Mouse (Mus musculus) hindbrain, embryonic 11.5 days (tissue): ENCODE data around the gene Hap1. TPM values are rescaled to one million over a fixed set of nuclear protein-coding genes. Genes with fewer than 3 reads are reported as not detected.

Experiments used
- ATAC-seq: fragments of 200-750 bp; cut with Nextera tagmentation; 2 replicates; pipeline ENCODE4 v1.8.0; 2017; ENCODE audit warnings: mild to moderate bottlenecking, moderate TSS enrichment, moderate library complexity; ENCODE audit not compliant: low FRiP score
- DNase-seq: peaks from one replicate; pipeline ENCODE4 v3.0.0-alpha.2; 2015; ENCODE audit warnings: low spot score
- H3K27ac ChIP-seq: fragments of 300-500 bp; sonication (generic); 2 replicates; pipeline ENCODE4 v1.5.1; 2014; ENCODE audit warnings: mild to moderate bottlenecking, low read depth, low read length
- H3K27me3 ChIP-seq: fragments of 300-500 bp; sonication (generic); 2 replicates; pipeline ENCODE4 v1.6.1; 2014; ENCODE audit warnings: mild to moderate bottlenecking, low read length, moderate library complexity, mixed read lengths; ENCODE audit not compliant: control insufficient read depth, insufficient read depth
- H3K36me3 ChIP-seq: fragments of 300-500 bp; sonication (generic); 2 replicates; pipeline ENCODE4 v1.6.1; 2014; ENCODE audit warnings: mild to moderate bottlenecking, low read length, moderate library complexity, mixed read lengths; ENCODE audit not compliant: control insufficient read depth, insufficient read depth
- H3K4me1 ChIP-seq: fragments of 300-500 bp; sonication (generic); replicated peaks from 2 replicates; pipeline ENCODE4 v1.6.1; 2014; ENCODE audit warnings: low read length, mixed read lengths; ENCODE audit not compliant: control insufficient read depth, insufficient read depth
- H3K4me2 ChIP-seq: fragments of 300-500 bp; sonication (generic); replicated peaks from 2 replicates; pipeline ENCODE4 v1.6.1; 2014; ENCODE audit warnings: mild to moderate bottlenecking, low read depth, low read length
- H3K4me3 ChIP-seq: fragments of 300-500 bp; sonication (generic); 2 replicates; pipeline ENCODE4 v1.5.1; 2014; ENCODE audit warnings: low read depth, low read length
- H3K9ac ChIP-seq: fragments of 300-500 bp; sonication (generic); 2 replicates; pipeline ENCODE4 v1.6.1; 2014; ENCODE audit warnings: low read depth, low read length
- H3K9me3 ChIP-seq: fragments of 300-500 bp; sonication (generic); 2 replicates; pipeline ENCODE4 v1.6.1; 2016; ENCODE audit warnings: low read length; ENCODE audit not compliant: control insufficient read depth
- WGBS: fragments of 180-500 bp; shearing (Covaris S2); extraction: QIAGEN DNeasy Blood & Tissue Kit; methylation state at CpG from one replicate; pipeline ENCODE4 v1.1.7; 2014; 5-methylcytosine and 5-hydroxymethylcytosine counted together
- polyA plus RNA-seq: library from polyadenylated mRNA; unstranded; fragments of >200 nt; fragmentation: Nextera tagmentation; extraction: Ambion mirVana; gene quantifications from 2 replicates; pipeline ENCODE4 v1.2.1, GENCODE M21; 2014

The Hap1 gene
- polyA plus RNA-seq, 1 experiment from 2014 or later: 12.0 TPM

DNA sequence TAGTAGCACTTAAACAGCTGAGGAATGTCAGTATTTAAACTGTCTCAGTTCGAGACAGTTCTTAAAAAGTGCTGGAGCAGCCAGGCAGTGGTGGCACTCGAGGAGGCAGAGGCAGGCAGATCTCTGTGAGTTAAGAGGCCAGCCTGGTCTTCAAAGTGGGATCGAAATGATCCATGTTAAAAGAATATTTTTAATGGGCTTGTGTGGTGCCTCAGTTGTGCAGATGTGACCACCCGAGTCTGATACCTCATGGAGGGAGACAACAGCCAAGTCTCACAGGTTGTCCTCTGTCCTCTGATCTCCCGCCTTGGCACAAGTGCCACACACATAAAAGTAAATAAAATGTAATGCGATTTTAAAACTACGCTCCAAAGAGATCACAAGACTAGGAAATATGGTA is 42.6 kb upstream of the Hap1 start:
- no peak overlapping the region for H3K4me2 ChIP-seq
- ATAC-seq (no peak), DNase-seq (no peak)
- peaks cover 16% of the 10 kb centered on the region for H3K27me3 ChIP-seq
- H3K36me3 ChIP-seq: no peaks in the 10 kb centered on the region
- no peak overlapping the region for H3K27ac ChIP-seq
- no peak overlapping the region for H3K4me3 ChIP-seq
- WGBS: 93% methylated on average over 7 of the region's 7 CpGs
- H3K4me1 ChIP-seq: no peaks in the 10 kb centered on the region; the same call in 1 of the 2 replicates
- H3K9ac ChIP-seq: no peak overlapping the region
- no peaks in the 10 kb centered on the region for H3K9me3 ChIP-seq

DNA sequence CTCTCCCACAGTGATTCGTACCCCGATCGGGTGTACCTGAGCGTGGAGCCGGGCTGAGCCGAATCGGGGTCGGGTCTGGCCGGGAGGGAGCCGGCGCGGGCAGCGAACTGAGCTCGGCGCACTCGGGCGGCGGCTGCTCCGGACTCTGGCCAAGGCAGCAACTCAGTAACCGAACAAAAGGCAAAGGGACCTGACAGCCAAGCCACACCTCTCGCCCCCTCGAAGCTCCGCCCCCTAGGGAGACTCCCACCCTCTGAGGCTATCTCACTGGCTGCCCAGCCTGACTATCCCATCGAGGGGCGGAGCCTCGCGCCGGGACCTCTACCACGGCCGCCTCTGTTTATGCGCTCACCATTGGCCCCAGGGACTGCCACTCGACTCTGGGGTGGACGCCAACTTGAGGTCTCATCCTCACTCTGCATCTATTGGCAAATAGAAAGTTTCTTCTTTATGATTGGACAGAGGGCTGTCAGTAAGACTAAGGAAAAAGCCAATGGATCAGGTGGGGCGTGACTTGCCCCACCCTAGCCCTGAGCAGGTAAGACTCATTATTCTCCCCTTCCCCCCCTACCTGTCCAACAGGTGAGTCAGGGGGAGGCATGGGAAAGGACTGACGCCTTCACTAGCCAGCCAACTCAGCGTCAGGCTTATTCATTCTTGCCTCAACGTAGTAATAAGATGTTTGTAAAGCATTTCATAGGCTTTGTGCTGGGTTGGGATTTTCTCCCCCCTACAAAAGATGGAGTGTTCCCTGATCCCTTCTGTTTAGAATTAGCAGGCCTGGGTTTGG is 41.9 kb upstream of the Hap1 start, which contains the start of gene Jup:
Gene Jup, minus strand, starts transcription at position 164 of the 790 bp plus-strand sequence.
- 1% methylated on average over 35 of the region's 37 CpGs for whole genome bisulfite sequencing
- ATAC-seq (peak; percentile 97), DNase-seq (peak; percentile 98)
- no peaks in the 10 kb centered on the region; the same call in 1 of the 2 replicates for H3K4me1 ChIP-seq
- peak within 1 kb of the TSS; percentile 74 for H3K9ac ChIP-seq
- H3K27me3 ChIP-seq: peaks cover 16% of the 10 kb centered on the region
- no peaks in the 10 kb centered on the region for H3K9me3 ChIP-seq
- H3K27ac ChIP-seq: peak within 1 kb of the TSS; percentile 17; the same call in 1 of the 2 replicates
- peak within 1 kb of the TSS; percentile 53 for H3K4me3 ChIP-seq
- peak within 1 kb of the TSS; percentile 39 for H3K4me2 ChIP-seq
- no peaks in the 10 kb centered on the region for H3K36me3 ChIP-seq

DNA sequence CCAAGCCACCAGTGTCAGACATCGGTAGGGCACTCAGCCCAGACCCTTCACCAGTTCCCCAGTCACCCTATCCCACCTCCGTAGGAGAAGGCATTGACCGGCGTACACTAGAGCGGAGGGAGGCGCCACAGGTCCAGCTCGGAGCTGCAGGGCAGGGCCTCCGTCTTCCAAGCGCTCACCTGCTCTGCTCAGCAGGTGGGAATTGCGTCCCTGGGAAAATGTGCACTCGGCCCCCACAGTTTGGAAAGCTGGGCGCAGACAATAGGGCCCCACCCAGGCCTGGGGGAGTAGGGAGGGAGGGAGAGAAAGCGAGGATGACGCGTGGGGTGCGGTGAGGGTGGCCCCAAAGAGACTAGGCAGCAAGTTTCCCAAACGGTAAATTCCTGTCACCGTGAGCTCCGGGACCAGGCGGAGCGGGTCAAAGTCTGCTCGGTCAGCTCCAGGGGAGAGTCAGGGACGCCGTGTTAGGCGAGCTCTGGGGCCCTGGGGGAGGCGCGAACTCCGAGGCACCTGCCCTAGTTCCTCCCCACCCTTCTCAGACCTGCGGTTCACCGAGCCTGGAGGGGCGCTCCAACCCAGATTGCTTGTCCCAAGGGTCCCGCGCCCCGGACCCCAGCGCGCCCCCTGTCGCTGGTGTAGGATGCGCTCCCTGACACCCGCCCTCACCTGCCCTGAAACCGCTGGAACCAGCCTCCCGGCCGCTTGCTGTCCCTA is 41.1 kb upstream of the Hap1 start:
- peak; percentile 8 for ATAC-seq
- peak overlapping the region; percentile 39 for H3K4me2 ChIP-seq
- no peaks in the 10 kb centered on the region; the same call in 1 of the 2 replicates for H3K4me1 ChIP-seq
- peak overlapping the region; percentile 74 for H3K9ac ChIP-seq
- peak overlapping the region; percentile 17; the same call in 1 of the 2 replicates for H3K27ac ChIP-seq
- peak overlapping the region; percentile 53 for H3K4me3 ChIP-seq
- H3K9me3 ChIP-seq: no peaks in the 10 kb centered on the region
- 6% methylated on average over 42 of the region's 42 CpGs for WGBS
- no peaks in the 10 kb centered on the region for H3K36me3 ChIP-seq
- H3K27me3 ChIP-seq: peaks cover 16% of the 10 kb centered on the region
- peak; percentile 35 for DNase-seq

- H3K4me3 ChIP-seq: peak overlapping the region; percentile 53; the same call in 1 of the 2 replicates
- H3K4me1 ChIP-seq: no peaks in the 10 kb centered on the region; the same call in 1 of the 2 replicates
- ATAC-seq (no peak), DNase-seq (no peak)
- WGBS: 36% methylated on average over 15 of the region's 17 CpGs
- peak overlapping the region; percentile 39 for H3K4me2 ChIP-seq
- 0 out of 2 replicates have a peak overlapping the region, but pooled peaks have one; percentile 14 for H3K27ac ChIP-seq
- no peaks in the 10 kb centered on the region for H3K36me3 ChIP-seq
- peaks cover 16% of the 10 kb centered on the region for H3K27me3 ChIP-seq
- H3K9ac ChIP-seq: no peak overlapping the region
- no peaks in the 10 kb centered on the region for H3K9me3 ChIP-seq
Measured at GRCm38 (mm10) chr11:100395861-100396631, 40.1 kb upstream of the Hap1 start.

DNA sequence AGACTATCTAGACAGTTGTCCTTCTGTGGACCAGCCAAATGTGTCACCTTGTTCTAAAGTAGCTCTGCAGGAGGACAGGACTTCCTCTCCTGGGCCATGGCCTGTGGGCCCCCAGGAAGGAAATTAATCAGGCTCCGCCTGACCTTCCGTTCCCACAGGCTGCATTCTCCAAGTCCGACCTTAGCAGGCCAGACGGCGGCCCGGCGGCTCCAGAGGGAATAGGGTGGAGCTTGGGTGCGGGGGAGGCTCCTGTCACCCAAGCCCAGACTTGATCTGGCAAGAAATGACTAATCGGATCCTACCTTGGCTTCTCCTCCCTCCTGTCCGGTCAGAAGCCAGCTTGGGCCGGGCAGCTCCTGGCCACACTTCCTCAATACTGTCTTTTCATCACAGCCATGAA is 39.3 kb upstream of the Hap1 start:
- no peaks in the 10 kb centered on the region for H3K9me3 ChIP-seq
- H3K36me3 ChIP-seq: no peaks in the 10 kb centered on the region
- ATAC-seq (no peak), DNase-seq (no peak)
- no peak overlapping the region for H3K27ac ChIP-seq
- H3K27me3 ChIP-seq: peaks cover 16% of the 10 kb centered on the region
- H3K9ac ChIP-seq: no peak overlapping the region
- 45% methylated on average over 11 of the region's 11 CpGs for WGBS
- no peak overlapping the region for H3K4me3 ChIP-seq
- H3K4me1 ChIP-seq: no peaks in the 10 kb centered on the region; the same call in 1 of the 2 replicates
- 0 out of 2 replicates have a peak overlapping the region, but pooled peaks have one; percentile 6 for H3K4me2 ChIP-seq

- no peaks in the 10 kb centered on the region for H3K9me3 ChIP-seq
- H3K36me3 ChIP-seq: no peaks in the 10 kb centered on the region
- peaks cover 16% of the 10 kb centered on the region for H3K27me3 ChIP-seq
- H3K4me3 ChIP-seq: no peak overlapping the region
- H3K27ac ChIP-seq: no peak overlapping the region
- H3K9ac ChIP-seq: no peak overlapping the region
- H3K4me1 ChIP-seq: no peaks in the 10 kb centered on the region; the same call in 1 of the 2 replicates
- H3K4me2 ChIP-seq: no peak overlapping the region
- DNase-seq (no peak), ATAC-seq (no peak)
- WGBS: 66% methylated on average over 5 of the region's 5 CpGs
Measured at GRCm38 (mm10) chr11:100394353-100395074, 38.6 kb upstream of the Hap1 start.

DNA sequence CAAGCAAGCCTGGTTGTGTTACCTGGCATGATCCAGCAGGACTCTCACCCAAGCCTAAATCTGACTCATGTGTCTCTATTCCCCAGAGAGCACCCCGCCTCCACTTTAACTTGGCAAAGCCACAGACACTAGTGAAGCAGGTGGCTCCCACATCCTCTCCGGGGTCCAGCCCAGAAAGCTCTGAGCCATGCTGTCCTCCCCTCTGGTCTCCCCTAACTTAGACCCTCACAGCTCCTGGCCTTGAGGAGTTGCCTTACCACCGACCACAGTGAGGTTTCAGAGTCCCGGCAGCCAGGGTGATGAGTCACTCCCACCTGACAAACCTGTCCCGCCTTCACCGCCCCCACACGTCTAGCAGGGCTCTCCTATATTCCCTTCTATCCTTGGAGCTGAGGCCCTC is 37.8 kb upstream of the Hap1 start:
- Histone ChIP-seq H3K4me3 (no peak overlapping the region), H3K27me3 (peaks cover 16% of the 10 kb centered on the region), H3K4me1 (no peaks in the 10 kb centered on the region; the same call in 1 of the 2 replicates), H3K9me3 (no peaks in the 10 kb centered on the region), H3K4me2 (no peak overlapping the region), H3K9ac (no peak overlapping the region), H3K36me3 (no peaks in the 10 kb centered on the region), H3K27ac (no peak overlapping the region)
- ATAC-seq: no peak
- DNase-seq: no peak
- 75% methylated on average over 7 of the region's 7 CpGs for WGBS

- H3K9ac ChIP-seq: no peak overlapping the region
Measured at GRCm38 (mm10) chr11:100392958-100393357, 37.0 kb upstream of the Hap1 start.

More at GRCm38 (mm10) chr11:100392958-100393357, 37.0 kb upstream of the Hap1 start:
- H3K27me3 ChIP-seq: peaks cover 16% of the 10 kb centered on the region
- no peak overlapping the region for H3K27ac ChIP-seq
- DNase-seq (no peak), ATAC-seq (no peak)
- peaks cover 2% of the 10 kb centered on the region; the same call in 1 of the 2 replicates for H3K4me1 ChIP-seq
- H3K9me3 ChIP-seq: no peaks in the 10 kb centered on the region
- H3K4me3 ChIP-seq: no peak overlapping the region
- H3K36me3 ChIP-seq: no peaks in the 10 kb centered on the region
- no peak overlapping the region for H3K4me2 ChIP-seq
- WGBS: 89% methylated on average over 5 of the region's 5 CpGs
